Mouse (Mus musculus): ENCODE measurements at regions not wholly inside any gene's neighbourhood (a gene's known extent, or its start where the extent isn't known, plus 50 kb on each side); places are given as distances from the start of the nearest gene placed in this dataset.

DNA sequence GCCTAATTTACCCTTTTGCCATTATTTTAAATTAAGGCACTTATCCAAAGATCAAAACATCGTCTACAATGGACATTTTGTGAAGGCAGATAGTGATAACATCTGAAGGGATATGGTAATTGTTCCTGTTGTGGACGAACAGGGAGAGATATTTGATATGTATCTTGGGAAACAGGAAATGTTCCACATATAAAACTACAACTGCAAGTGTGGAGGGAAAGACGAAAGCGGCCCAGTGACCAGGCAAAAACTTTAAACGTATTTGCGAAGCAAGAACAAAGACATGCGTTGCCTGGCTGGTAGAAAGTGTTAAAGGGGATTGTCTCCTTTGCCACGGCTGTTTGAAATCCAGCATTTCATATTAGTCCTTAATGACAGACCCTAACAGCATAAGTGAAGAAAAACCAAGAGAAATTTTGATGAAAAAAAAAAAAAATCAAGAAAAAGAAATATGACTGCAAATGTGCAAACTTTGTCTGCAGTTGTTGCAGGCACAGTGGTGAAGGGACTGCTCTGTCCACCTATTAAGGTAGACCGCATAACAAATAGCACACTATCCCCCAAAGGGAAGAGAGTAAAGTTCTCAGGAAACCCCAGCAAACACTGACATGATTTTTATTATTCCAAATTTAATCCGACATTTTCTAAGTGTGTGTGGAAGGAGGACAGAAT, 431.2 kb upstream of the Ccnh start:
- no peak for TF ChIP-seq POLR2A (IDR thresholded peaks at IDR 0.05; ENCODE audit: low read depth, low read length)
- no peak for TF ChIP-seq CTCF (IDR thresholded peaks at IDR 0.05; ENCODE audit: extremely low read depth, insufficient read depth, insufficient read length, insufficient replicate concordance)
